Mouse (Mus musculus) limb, embryonic 13.5 days (tissue): Measurements from ENCODE around the gene AI661453. TPM values are rescaled to one million over a fixed set of nuclear protein-coding genes. Genes with fewer than 3 reads are reported as not detected.

ENCODE experiments used
- ATAC-seq: fragments of 200-750 bp; cut with Nextera tagmentation; 2 replicates; pipeline ENCODE4 v1.8.0; 2017; ENCODE audit warnings: low read depth, moderate number of reproducible peaks, moderate TSS enrichment; ENCODE audit not compliant: low FRiP score
- H3K27ac ChIP-seq: fragments of 300-500 bp; sonication (generic); 2 replicates; pipeline ENCODE4 v1.5.1; 2015; ENCODE audit warnings: inconsistent platforms, mild to moderate bottlenecking, moderate library complexity
- H3K27me3 ChIP-seq: fragments of 300-500 bp; sonication (generic); 2 replicates; pipeline ENCODE4 v1.6.1; 2015; ENCODE audit warnings: mild to moderate bottlenecking, inconsistent platforms
- H3K36me3 ChIP-seq: fragments of 300-500 bp; sonication (generic); 2 replicates; pipeline ENCODE4 v1.6.1; 2015; ENCODE audit warnings: inconsistent platforms, mild to moderate bottlenecking, moderate library complexity
- H3K4me1 ChIP-seq: fragments of 300-500 bp; sonication (generic); 2 replicates; pipeline ENCODE4 v1.6.1; 2015; ENCODE audit warnings: inconsistent platforms
- H3K4me2 ChIP-seq: fragments of 300-500 bp; sonication (generic); replicated peaks from 2 replicates; pipeline ENCODE4 v1.6.1; 2015; ENCODE audit warnings: inconsistent platforms, mild to moderate bottlenecking, moderate library complexity
- H3K4me3 ChIP-seq: fragments of 300-500 bp; sonication (generic); 2 replicates; pipeline ENCODE4 v1.5.1; 2015; ENCODE audit warnings: moderate library complexity, mild to moderate bottlenecking, inconsistent platforms
- H3K9ac ChIP-seq: fragments of 300-500 bp; sonication (generic); 2 replicates; pipeline ENCODE4 v1.6.1; 2015; ENCODE audit warnings: mild to moderate bottlenecking, inconsistent platforms
- H3K9me3 ChIP-seq: fragments of 300-500 bp; sonication (generic); 2 replicates; pipeline ENCODE4 v1.6.1; 2016; ENCODE audit warnings: inconsistent platforms
- WGBS: fragments of 180-500 bp; shearing (Covaris S2); methylation state at CpG from one replicate; pipeline ENCODE4 v1.1.7; 2015; 5-methylcytosine and 5-hydroxymethylcytosine counted together
- polyA plus RNA-seq: library from polyadenylated mRNA; unstranded; fragments of >200 nt; fragmentation: Nextera tagmentation; extraction: Ambion mirVana; gene quantifications from 2 replicates; pipeline ENCODE4 v1.2.1, GENCODE M21; 2015

AI661453 gene
- polyA plus RNA-seq, 1 experiment from 2014 or later: 0.99 TPM

DNA sequence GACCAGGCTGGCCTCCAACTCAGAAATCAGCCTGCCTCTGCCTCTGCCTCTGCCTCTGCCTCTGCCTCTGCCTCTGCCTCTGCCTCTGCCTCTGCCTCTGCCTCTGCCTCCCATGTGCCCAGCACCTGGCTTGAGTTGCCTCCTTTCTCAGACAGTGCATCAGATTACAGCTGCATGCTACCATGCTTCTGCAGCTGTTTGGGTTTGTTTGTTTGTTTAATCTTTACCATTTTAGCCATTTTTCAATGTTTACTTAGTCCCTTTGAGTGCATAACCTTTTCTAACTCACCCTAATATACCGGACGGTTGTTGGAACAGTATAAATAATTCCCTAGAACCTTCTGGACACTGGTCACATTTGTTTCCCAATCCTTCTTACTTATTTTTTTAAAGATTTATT, 22.5 kb downstream of the AI661453 start:
- Histone ChIP-seq H3K9ac (no peak overlapping the region), H3K4me3 (no peak overlapping the region), H3K27me3 (peaks cover 7% of the 10 kb centered on the region), H3K36me3 (no peaks in the 10 kb centered on the region), H3K4me1 (peaks cover 4% of the 10 kb centered on the region; the same call in 1 of the 2 replicates), H3K27ac (no peak overlapping the region), H3K4me2 (no peak overlapping the region), H3K9me3 (no peaks in the 10 kb centered on the region)
- no peak for ATAC-seq
- WGBS: 96% methylated on average over 2 of the region's 2 CpGs

- Histone ChIP-seq H3K27ac (no peak overlapping the region), H3K9ac (no peak overlapping the region), H3K4me3 (no peak overlapping the region), H3K27me3 (peaks cover 11% of the 10 kb centered on the region), H3K4me1 (peaks cover 4% of the 10 kb centered on the region; the same call in 1 of the 2 replicates), H3K36me3 (no peaks in the 10 kb centered on the region), H3K9me3 (no peaks in the 10 kb centered on the region), H3K4me2 (no peak overlapping the region)
- 75% methylated on average over 3 of the region's 3 CpGs for WGBS
- no peak for ATAC-seq
Measured at GRCm38 (mm10) chr17:47459341-47459919, 23.0 kb downstream of the AI661453 start.

DNA sequence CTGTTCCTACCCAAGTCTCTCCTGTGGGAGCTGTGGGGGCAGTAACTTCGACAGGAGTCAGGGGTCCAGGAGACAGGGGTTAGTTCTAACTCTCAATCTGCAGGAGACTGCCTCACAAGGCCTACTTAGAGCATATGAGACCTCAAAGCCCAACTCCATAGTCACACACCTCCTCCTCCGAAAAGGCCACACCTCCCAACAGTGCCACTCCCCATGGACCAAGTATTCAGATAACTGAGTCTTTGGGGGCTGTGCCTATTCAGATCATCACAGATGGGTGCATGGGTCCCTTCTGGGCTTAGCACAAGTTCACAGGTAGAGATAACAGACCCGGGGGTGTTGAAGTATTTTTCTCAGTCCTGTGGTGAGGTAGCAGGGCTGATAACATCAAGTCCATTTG, 25.3 kb downstream of the AI661453 start:
- no peak for ATAC-seq
- Histone ChIP-seq H3K4me1 (peaks cover 12% of the 10 kb centered on the region; the same call in 1 of the 2 replicates), H3K9me3 (no peaks in the 10 kb centered on the region), H3K9ac (no peak overlapping the region), H3K27ac (no peak overlapping the region), H3K4me2 (no peak overlapping the region), H3K27me3 (peaks cover 32% of the 10 kb centered on the region), H3K4me3 (no peak overlapping the region), H3K36me3 (no peaks in the 10 kb centered on the region)
- 72% methylated on average over 3 of the region's 3 CpGs for WGBS

DNA sequence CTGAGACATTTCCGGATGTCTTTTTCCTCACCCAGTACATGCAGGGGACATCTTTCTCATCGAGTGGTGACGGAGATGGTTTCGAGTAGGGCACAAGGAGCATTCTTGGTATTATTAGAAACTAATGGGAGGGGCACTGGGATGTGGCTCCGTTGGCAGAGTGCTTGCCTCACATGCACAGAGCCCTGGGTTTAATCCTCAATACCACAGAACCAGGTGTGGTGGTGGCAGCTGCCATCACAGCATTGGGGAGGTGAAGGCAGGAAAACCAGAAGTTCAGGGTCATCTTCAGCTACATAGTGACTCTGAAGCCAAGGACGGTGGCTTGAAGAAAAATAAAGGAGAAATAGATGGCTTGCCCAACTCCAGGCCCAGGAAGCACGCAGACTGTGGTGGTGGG, 25.8 kb downstream of the AI661453 start:
- no peak overlapping the region for H3K9ac ChIP-seq
- ATAC-seq: no peak
- no peaks in the 10 kb centered on the region for H3K9me3 ChIP-seq
- no peak overlapping the region for H3K27ac ChIP-seq
- WGBS: 79% methylated on average over 7 of the region's 7 CpGs
- no peaks in the 10 kb centered on the region for H3K36me3 ChIP-seq
- no peak overlapping the region for H3K4me2 ChIP-seq
- H3K4me3 ChIP-seq: no peak overlapping the region
- peaks cover 37% of the 10 kb centered on the region for H3K27me3 ChIP-seq
- H3K4me1 ChIP-seq: peaks cover 12% of the 10 kb centered on the region; the same call in 1 of the 2 replicates

GRCm38 (mm10) chr17:47462728-47463388, 26.4 kb downstream of the AI661453 start:
- no peaks in the 10 kb centered on the region for H3K9me3 ChIP-seq
- peaks cover 44% of the 10 kb centered on the region for H3K27me3 ChIP-seq
- no peak for ATAC-seq
- no peak overlapping the region for H3K27ac ChIP-seq
- H3K36me3 ChIP-seq: no peaks in the 10 kb centered on the region
- H3K4me2 ChIP-seq: no peak overlapping the region
- WGBS: 51% methylated on average over 9 of the region's 9 CpGs
- H3K9ac ChIP-seq: no peak overlapping the region
- H3K4me3 ChIP-seq: no peak overlapping the region
- H3K4me1 ChIP-seq: peaks cover 12% of the 10 kb centered on the region; the same call in 1 of the 2 replicates

- no peak overlapping the region for H3K4me2 ChIP-seq
- ATAC-seq: no peak
- 50% methylated on average over 12 of the region's 12 CpGs for WGBS
Measured at GRCm38 (mm10) chr17:47464248-47464965, 28.0 kb downstream of the AI661453 start.

GRCm38 (mm10) chr17:47465016-47465415, 28.6 kb downstream of the AI661453 start:
- Histone ChIP-seq H3K4me2 (no peak overlapping the region), H3K4me3 (no peak overlapping the region), H3K27ac (no peak overlapping the region), H3K36me3 (no peaks in the 10 kb centered on the region), H3K9me3 (no peaks in the 10 kb centered on the region), H3K9ac (no peak overlapping the region), H3K4me1 (peaks cover 16% of the 10 kb centered on the region; the same call in 1 of the 2 replicates), H3K27me3 (peaks cover 65% of the 10 kb centered on the region)
- 88% methylated on average over 11 of the region's 11 CpGs for WGBS
- ATAC-seq: no peak

More at GRCm38 (mm10) chr17:47464248-47464965, 28.0 kb downstream of the AI661453 start:
- no peak overlapping the region for H3K27ac ChIP-seq
- peaks cover 59% of the 10 kb centered on the region for H3K27me3 ChIP-seq
- H3K4me3 ChIP-seq: no peak overlapping the region
- peaks cover 16% of the 10 kb centered on the region; the same call in 1 of the 2 replicates for H3K4me1 ChIP-seq
- no peak overlapping the region for H3K9ac ChIP-seq
- H3K9me3 ChIP-seq: no peaks in the 10 kb centered on the region
- H3K36me3 ChIP-seq: no peaks in the 10 kb centered on the region

DNA sequence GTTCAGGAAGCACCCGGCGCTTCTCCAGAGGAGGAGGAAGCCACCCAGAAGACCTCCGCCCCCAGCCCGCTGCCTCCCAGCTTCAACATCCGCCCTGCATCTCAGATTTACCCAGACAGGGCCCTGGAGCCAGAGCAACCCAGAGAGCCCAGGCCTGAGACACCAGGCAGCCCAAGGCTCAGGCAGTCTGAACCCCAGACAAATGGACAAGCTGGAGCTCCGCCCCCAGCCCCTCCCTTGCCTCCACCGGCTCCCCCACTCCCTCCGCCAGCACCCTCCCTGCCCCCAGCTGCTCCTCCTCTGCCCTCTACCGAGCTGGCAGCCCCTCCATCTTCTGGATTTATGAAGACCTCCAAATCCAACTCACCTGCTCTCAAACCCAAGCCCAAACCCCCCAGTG, 29.9 kb downstream of the AI661453 start:
- Histone ChIP-seq H3K4me2 (0 out of 2 replicates have a peak overlapping the region, but pooled peaks have one; percentile 1), H3K9ac (no peak overlapping the region), H3K4me1 (peaks cover 23% of the 10 kb centered on the region), H3K36me3 (no peaks in the 10 kb centered on the region), H3K9me3 (no peaks in the 10 kb centered on the region), H3K27me3 (peaks cover 69% of the 10 kb centered on the region), H3K4me3 (no peak overlapping the region), H3K27ac (no peak overlapping the region)
- no peak for ATAC-seq
- WGBS: 34% methylated on average over 9 of the region's 9 CpGs

GRCm38 (mm10) chr17:47467659-47468058, 31.2 kb downstream of the AI661453 start:
- H3K9me3 ChIP-seq: no peaks in the 10 kb centered on the region
- H3K27ac ChIP-seq: no peak overlapping the region
- H3K4me3 ChIP-seq: no peak overlapping the region
- H3K27me3 ChIP-seq: peaks cover 75% of the 10 kb centered on the region
- H3K36me3 ChIP-seq: no peaks in the 10 kb centered on the region
- H3K4me1 ChIP-seq: peaks cover 26% of the 10 kb centered on the region
- 61% methylated on average over 11 of the region's 11 CpGs for WGBS
- no peak overlapping the region for H3K9ac ChIP-seq
- H3K4me2 ChIP-seq: peak overlapping the region; percentile 53; the same call in 1 of the 2 replicates
- ATAC-seq: no peak

GRCm38 (mm10) chr17:47468063-47468462, 31.6 kb downstream of the AI661453 start:
- H3K36me3 ChIP-seq: no peaks in the 10 kb centered on the region
- H3K27me3 ChIP-seq: peaks cover 78% of the 10 kb centered on the region
- H3K4me1 ChIP-seq: peaks cover 30% of the 10 kb centered on the region
- peak overlapping the region; percentile 29 for H3K4me3 ChIP-seq
- no peaks in the 10 kb centered on the region for H3K9me3 ChIP-seq
- ATAC-seq: no peak
- no peak overlapping the region for H3K27ac ChIP-seq
- WGBS: 28% methylated on average over 14 of the region's 14 CpGs
- H3K9ac ChIP-seq: no peak overlapping the region
- peak overlapping the region; percentile 53 for H3K4me2 ChIP-seq

DNA sequence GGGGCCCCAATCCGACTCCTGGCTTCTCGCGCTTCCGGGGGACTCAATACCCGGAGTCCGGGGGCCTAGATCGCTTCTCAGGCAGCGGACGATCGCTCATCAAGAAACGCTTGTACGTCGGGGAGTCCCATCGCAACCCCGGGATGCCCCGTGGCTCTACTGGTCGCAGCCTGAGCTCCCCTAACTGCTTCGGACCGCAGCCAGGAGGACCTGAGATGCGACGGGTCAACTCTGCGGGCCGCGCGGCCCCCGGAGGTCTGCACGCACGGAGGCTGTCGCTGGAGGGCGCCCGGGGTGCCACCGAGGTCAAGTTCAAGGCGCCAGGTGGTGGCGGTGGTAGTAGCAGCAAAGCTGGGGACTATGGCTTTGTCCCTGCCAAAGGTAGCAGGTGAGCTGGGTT, 32.1 kb downstream of the AI661453 start:
- Histone ChIP-seq H3K36me3 (no peaks in the 10 kb centered on the region), H3K4me1 (peaks cover 32% of the 10 kb centered on the region), H3K27ac (no peak overlapping the region), H3K4me2 (peak overlapping the region; percentile 53), H3K9me3 (no peaks in the 10 kb centered on the region), H3K27me3 (peaks cover 82% of the 10 kb centered on the region), H3K9ac (no peak overlapping the region), H3K4me3 (peak overlapping the region; percentile 29)
- ATAC-seq: no peak
- 9% methylated on average over 34 of the region's 34 CpGs for WGBS

- Histone ChIP-seq H3K36me3 (no peaks in the 10 kb centered on the region), H3K4me2 (no peak overlapping the region), H3K4me3 (no peak overlapping the region), H3K9me3 (no peaks in the 10 kb centered on the region), H3K27me3 (peaks cover 73% of the 10 kb centered on the region), H3K27ac (no peak overlapping the region), H3K4me1 (peaks cover 32% of the 10 kb centered on the region), H3K9ac (no peak overlapping the region)
- no peak for ATAC-seq
- 87% methylated on average over 4 of the region's 4 CpGs for WGBS
Measured at GRCm38 (mm10) chr17:47469642-47470041, 33.2 kb downstream of the AI661453 start.
